Mouse (Mus musculus) forebrain, embryonic 15.5 days (tissue): ENCODE results near the gene Clstn1. TPM values are rescaled to one million over a fixed set of nuclear protein-coding genes. Genes with fewer than 3 reads are reported as not detected.

ENCODE experiments used
- ATAC-seq: fragments of 200-750 bp; cut with Nextera tagmentation; replicated peaks from 2 replicates; pipeline ENCODE4 v1.8.0; 2017; ENCODE audit warnings: mild to moderate bottlenecking, moderate TSS enrichment, moderate library complexity
- H3K27ac ChIP-seq: fragments of 300-500 bp; sonication (generic); replicated peaks from 2 replicates; pipeline ENCODE4 v1.5.1; 2015; ENCODE audit warnings: mild to moderate bottlenecking, inconsistent platforms
- H3K27me3 ChIP-seq: fragments of 300-500 bp; sonication (generic); 2 replicates; pipeline ENCODE4 v1.6.1; 2015; ENCODE audit warnings: inconsistent platforms
- H3K36me3 ChIP-seq: fragments of 300-500 bp; sonication (generic); 2 replicates; pipeline ENCODE4 v1.6.1; 2015; ENCODE audit warnings: mild to moderate bottlenecking, inconsistent platforms
- H3K4me1 ChIP-seq: fragments of 300-500 bp; sonication (generic); 2 replicates; pipeline ENCODE4 v1.6.1; 2015; ENCODE audit warnings: inconsistent platforms
- H3K4me2 ChIP-seq: fragments of 300-500 bp; sonication (generic); replicated peaks from 2 replicates; pipeline ENCODE4 v1.6.1; 2015; ENCODE audit warnings: mild to moderate bottlenecking, inconsistent platforms
- H3K4me3 ChIP-seq: fragments of 300-500 bp; sonication (generic); 2 replicates; pipeline ENCODE4 v1.5.1; 2015; ENCODE audit warnings: mild to moderate bottlenecking, inconsistent platforms
- H3K9ac ChIP-seq: fragments of 300-500 bp; sonication (generic); replicated peaks from 2 replicates; pipeline ENCODE4 v1.6.1; 2015; ENCODE audit warnings: mild to moderate bottlenecking, inconsistent platforms
- H3K9me3 ChIP-seq: fragments of 300-500 bp; sonication (generic); 2 replicates; pipeline ENCODE4 v1.6.1; 2016; ENCODE audit warnings: inconsistent platforms
- WGBS: fragments of 180-500 bp; shearing (Covaris S2); methylation state at CpG from one replicate; pipeline ENCODE4 v1.1.7; 2015; ENCODE audit warnings: mixed read lengths; 5-methylcytosine and 5-hydroxymethylcytosine counted together
- polyA plus RNA-seq: library from polyadenylated mRNA; unstranded; fragments of >200 nt; fragmentation: Nextera tagmentation; extraction: Ambion mirVana; gene quantifications from 2 replicates; pipeline ENCODE4 v1.2.1, GENCODE M21; 2015

Gene Clstn1
- 107 and 111 TPM in 2 replicates for polyA plus RNA-seq

DNA sequence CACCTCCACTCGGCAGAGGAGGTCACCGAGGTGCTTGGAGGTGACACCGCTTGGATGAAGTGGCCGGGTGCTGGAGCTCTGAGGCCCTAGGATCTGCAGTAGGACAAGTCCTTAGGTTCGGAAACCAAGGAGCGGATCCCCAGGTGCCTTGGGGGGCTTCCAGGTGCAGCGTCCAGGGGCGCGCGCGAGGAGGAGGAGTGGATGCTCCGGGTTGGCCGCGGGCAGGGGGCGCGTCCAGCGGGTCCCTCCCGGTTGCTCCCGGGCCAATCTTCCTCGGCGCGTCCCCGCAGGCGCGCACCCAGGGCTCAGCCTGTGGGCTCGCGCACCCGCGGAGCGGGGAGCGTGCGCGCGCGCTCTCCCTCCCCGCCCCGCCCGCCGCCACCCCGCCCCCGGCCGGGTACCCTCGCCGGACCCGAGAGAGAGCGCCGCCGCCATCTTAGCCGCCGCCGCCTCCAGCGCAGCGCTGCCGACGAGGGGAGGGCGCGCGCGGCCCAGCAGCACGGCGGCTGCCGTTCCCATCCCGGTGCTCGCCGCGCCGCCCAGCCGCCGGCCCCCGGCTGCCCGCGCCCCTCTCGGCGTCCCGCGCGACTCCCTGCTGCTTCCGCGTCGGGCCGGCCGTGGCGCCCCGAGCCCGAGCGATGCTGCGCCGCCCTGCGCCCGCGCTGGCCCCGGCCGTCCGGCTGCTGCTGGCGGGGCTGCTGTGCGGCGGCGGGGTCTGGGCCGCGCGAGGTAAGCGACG is at the start of gene Clstn1:
Gene Clstn1 (plus strand): TSS at position 425 of the 739 bp plus-strand sequence.
- Histone ChIP-seq H3K4me2 (peak within 1 kb of the TSS; percentile 99), H3K4me3 (peak within 1 kb of the TSS; percentile 90), H3K27me3 (no peaks in the 10 kb centered on the region), H3K27ac (peak within 1 kb of the TSS; percentile 75), H3K9me3 (no peaks in the 10 kb centered on the region), H3K4me1 (peaks cover 31% of the 10 kb centered on the region), H3K9ac (peak within 1 kb of the TSS; percentile 88), H3K36me3 (no peaks in the 10 kb centered on the region)
- peak; percentile 83 for ATAC-seq
- WGBS, result under 1% methylated on average over 73 of the region's 103 CpGs

GRCm38 (mm10) chr4:149539441-149539840 is 46.8 kb upstream of the Clstn1 start:
- H3K4me2 ChIP-seq, result no peak overlapping the region
- no peak overlapping the region for H3K4me3 ChIP-seq
- ATAC-seq, result no peak
- 85% methylated on average over 8 of the region's 8 CpGs for WGBS
- H3K27me3 ChIP-seq, result no peaks in the 10 kb centered on the region
- peaks cover 16% of the 10 kb centered on the region for H3K4me1 ChIP-seq
- H3K36me3 ChIP-seq, result no peaks in the 10 kb centered on the region
- H3K9me3 ChIP-seq, result no peaks in the 10 kb centered on the region
- no peak overlapping the region for H3K9ac ChIP-seq
- H3K27ac ChIP-seq, result no peak overlapping the region

GRCm38 (mm10) chr4:149541935-149542334 is 44.3 kb upstream of the Clstn1 start:
- ATAC-seq, result no peak
- no peak overlapping the region for H3K4me2 ChIP-seq
- no peak overlapping the region for H3K9ac ChIP-seq
- WGBS, result 50% methylated on average over 5 of the region's 5 CpGs
- H3K9me3 ChIP-seq, result no peaks in the 10 kb centered on the region
- H3K4me3 ChIP-seq, result no peak overlapping the region
- H3K36me3 ChIP-seq, result 0 out of 2 replicates have a peak, but pooled peaks cover 7% of the 10 kb centered on the region
- H3K27me3 ChIP-seq, result no peaks in the 10 kb centered on the region
- H3K4me1 ChIP-seq, result peaks cover 14% of the 10 kb centered on the region
- no peak overlapping the region for H3K27ac ChIP-seq

DNA sequence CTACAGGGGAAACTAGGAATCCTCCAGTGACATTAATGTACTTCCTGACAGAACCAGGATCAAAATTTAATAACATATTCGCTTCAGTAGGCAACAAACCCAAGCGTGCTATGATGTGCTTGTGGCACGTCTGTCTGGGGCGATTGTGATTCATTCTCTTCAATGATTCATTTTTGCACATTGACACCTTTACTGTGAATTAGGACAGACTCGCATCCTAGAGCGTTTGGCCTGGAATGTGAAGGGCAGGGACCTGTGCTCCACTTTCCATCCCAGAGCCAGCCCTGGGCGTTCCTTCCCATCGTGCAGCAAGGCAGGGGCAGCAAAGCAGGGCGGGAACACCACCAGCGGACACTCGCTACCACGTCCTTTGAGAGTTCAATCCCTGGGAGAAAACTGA is 43.8 kb upstream of the Clstn1 start:
- H3K4me3 ChIP-seq, result no peak overlapping the region
- ATAC-seq, result no peak
- H3K4me1 ChIP-seq, result peaks cover 14% of the 10 kb centered on the region
- 74% methylated on average over 12 of the region's 12 CpGs for WGBS
- H3K27me3 ChIP-seq, result no peaks in the 10 kb centered on the region
- H3K27ac ChIP-seq, result no peak overlapping the region
- H3K9ac ChIP-seq, result no peak overlapping the region
- H3K9me3 ChIP-seq, result no peaks in the 10 kb centered on the region
- 0 out of 2 replicates have a peak, but pooled peaks cover 7% of the 10 kb centered on the region for H3K36me3 ChIP-seq
- H3K4me2 ChIP-seq, result no peak overlapping the region

DNA sequence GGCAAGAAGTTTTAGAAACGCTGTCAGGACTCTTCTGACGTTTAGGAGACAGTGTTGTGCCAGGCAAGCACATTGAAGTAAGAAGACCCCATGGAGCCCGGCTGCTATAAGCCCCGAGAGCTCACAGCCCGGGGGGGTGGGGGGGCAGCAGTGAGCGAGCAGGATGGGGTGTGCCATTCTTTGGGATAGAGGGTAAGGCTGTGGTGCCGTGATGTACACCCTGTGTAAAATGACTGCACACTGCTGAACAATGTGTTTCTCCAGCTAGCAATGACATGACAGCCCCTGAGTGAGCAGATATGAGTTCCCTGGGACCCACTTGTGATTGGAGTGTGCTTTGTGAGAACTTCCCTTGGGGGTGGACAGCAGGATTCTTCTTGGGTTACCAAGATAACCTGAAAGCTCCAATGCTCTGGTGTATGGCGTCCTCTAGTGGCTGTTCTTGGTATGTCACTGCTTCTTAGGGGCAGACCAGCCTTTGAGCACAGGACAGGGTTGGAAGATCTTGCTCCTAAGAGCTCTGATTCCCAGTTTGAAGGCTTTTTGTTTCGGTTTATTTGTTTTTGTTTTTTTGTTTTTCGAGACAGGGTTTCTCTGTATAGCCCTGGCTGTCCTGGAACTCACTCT is 43.2 kb upstream of the Clstn1 start:
- Histone ChIP-seq H3K4me2 (no peak overlapping the region), H3K9ac (no peak overlapping the region), H3K4me3 (no peak overlapping the region), H3K9me3 (no peaks in the 10 kb centered on the region), H3K27me3 (no peaks in the 10 kb centered on the region), H3K27ac (no peak overlapping the region), H3K36me3 (0 out of 2 replicates have a peak, but pooled peaks cover 7% of the 10 kb centered on the region), H3K4me1 (peaks cover 14% of the 10 kb centered on the region)
- 38% methylated on average over 10 of the region's 10 CpGs for WGBS
- ATAC-seq, result no peak

DNA sequence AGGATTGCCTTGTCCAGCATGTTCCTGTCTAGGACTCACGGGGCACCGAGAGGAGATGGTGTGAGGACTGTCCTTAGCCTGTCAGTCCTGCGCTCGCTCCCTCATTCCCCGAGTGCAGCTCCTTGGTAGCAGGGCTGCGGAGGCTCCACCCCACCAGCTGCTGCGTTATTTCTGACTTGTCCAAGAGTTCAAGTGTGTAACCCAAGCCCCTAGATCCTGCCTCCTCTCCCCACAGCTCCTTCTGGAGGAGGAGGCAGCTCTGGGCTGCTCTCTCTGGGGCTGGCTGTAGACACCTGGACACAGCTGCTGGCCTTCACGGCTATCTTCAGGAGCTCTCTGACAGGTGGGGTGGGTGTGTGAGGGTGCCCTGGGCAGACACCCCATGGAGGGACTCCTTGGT is 41.4 kb upstream of the Clstn1 start:
- no peaks in the 10 kb centered on the region for H3K27me3 ChIP-seq
- 90% methylated on average over 8 of the region's 8 CpGs for WGBS
- H3K4me3 ChIP-seq, result no peak overlapping the region
- H3K36me3 ChIP-seq, result 0 out of 2 replicates have a peak, but pooled peaks cover 9% of the 10 kb centered on the region
- H3K9ac ChIP-seq, result no peak overlapping the region
- H3K4me2 ChIP-seq, result no peak overlapping the region
- peaks cover 8% of the 10 kb centered on the region for H3K4me1 ChIP-seq
- H3K27ac ChIP-seq, result no peak overlapping the region
- no peak for ATAC-seq
- no peaks in the 10 kb centered on the region for H3K9me3 ChIP-seq

DNA sequence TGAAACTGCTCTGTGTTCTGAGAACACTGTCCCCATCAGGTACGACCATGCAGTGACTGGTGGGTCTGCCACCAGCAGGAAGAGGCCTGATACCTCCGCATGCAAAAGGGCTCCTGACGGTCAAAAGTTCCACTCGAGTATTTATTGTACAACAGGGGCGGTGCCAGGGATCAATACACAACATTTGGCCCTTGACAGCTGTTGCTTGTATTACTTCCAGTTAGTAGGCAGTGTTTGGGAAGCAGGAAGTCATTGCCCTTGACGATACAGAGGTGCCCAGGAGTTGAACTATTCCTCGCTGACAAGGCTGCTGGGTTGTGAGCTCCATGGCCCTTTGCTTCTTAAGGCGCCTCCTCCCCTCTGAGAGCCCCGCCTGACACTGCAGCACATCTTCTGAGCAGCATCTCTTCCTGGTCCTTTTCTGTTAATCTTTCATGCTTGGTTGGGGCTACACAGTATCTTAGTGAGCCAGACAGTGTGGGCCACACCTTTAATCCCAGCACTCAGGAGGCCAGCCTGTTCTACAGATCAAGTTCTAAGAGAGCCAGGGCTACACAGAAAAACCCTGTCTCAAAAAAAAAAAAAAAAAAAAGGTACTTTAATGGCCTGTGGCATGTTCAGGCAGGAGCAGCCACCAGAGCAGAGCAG is 39.3 kb upstream of the Clstn1 start:
- H3K4me1 ChIP-seq, result peaks cover 4% of the 10 kb centered on the region
- ATAC-seq, result no peak
- no peak overlapping the region for H3K27ac ChIP-seq
- H3K4me2 ChIP-seq, result no peak overlapping the region
- WGBS, result 87% methylated on average over 9 of the region's 9 CpGs
- no peaks in the 10 kb centered on the region for H3K9me3 ChIP-seq
- no peak overlapping the region for H3K4me3 ChIP-seq
- no peaks in the 10 kb centered on the region for H3K27me3 ChIP-seq
- 0 out of 2 replicates have a peak, but pooled peaks cover 9% of the 10 kb centered on the region for H3K36me3 ChIP-seq
- H3K9ac ChIP-seq, result no peak overlapping the region

DNA sequence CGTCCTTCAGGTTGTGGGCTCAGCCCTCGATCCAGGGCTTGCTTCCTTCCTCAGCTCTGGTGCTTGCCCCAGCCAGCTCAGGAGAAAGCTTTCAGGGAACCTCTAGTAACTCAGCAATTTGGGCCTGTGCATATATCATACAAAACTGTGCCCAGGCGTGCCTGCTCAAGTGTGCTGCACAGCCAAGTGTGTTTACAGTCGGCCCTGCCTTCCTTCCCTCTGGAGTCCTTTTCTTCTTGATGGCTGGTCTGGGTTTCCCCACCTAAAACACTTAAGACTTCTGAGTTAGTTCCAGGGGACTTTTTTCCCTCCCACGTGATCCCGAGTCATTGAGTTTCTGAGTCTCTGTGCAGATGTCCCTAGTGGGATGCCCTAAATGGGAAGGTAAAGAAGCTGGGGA is 38.7 kb upstream of the Clstn1 start:
- Histone ChIP-seq H3K9me3 (no peaks in the 10 kb centered on the region), H3K4me2 (no peak overlapping the region)

DNA sequence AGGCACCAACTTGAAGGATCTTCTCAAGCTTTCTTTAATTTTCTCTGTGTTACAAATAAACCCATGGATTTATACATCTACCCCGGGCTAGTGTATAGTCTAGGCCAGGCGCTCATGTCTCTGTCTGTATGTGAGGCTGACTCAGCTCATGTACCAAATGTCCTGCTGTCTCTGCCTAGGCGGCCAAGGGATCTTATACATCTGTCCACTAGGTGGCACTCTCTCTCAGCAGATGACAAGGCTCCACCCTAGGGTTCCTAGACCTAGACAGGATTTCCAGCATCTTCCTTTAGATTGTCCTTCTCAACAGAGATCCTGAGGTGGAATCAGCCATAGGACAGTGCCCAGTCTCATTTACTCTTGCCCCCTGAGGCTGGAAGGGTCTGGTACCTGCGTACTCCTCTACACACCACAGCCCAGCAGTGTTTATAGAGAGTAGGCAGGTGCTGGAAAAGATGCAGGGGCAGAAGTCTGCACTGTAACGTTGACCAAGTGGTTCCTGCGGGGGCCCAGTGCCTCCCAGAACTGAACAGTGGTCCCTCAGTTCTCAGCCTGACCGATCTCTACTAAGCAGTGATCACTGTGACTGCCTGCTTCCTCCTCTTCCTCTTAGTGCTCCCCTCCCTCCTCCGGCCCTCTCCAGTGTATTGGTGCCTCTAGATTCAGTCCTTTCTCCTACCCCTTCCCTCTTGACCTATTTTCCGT is 36.9 kb upstream of the Clstn1 start:
- H3K27me3 ChIP-seq, result no peaks in the 10 kb centered on the region
- peak; percentile 90 for ATAC-seq
- H3K4me3 ChIP-seq, result no peak overlapping the region
- H3K27ac ChIP-seq, result 0 out of 2 replicates have a peak overlapping the region, but pooled peaks have one; percentile 7
- H3K4me1 ChIP-seq, result no peaks in the 10 kb centered on the region
- no peak overlapping the region for H3K9ac ChIP-seq
- 68% methylated on average over 9 of the region's 9 CpGs for WGBS
- H3K9me3 ChIP-seq, result no peaks in the 10 kb centered on the region
- H3K36me3 ChIP-seq, result 0 out of 2 replicates have a peak, but pooled peaks cover 9% of the 10 kb centered on the region
- no peak overlapping the region for H3K4me2 ChIP-seq

More for the DNA sequence above, 38.7 kb upstream of the Clstn1 start:
- Histone ChIP-seq H3K27ac (no peak overlapping the region), H3K4me3 (no peak overlapping the region), H3K9ac (no peak overlapping the region), H3K36me3 (0 out of 2 replicates have a peak, but pooled peaks cover 9% of the 10 kb centered on the region), H3K4me1 (peaks cover 2% of the 10 kb centered on the region; the same call in 1 of the 2 replicates), H3K27me3 (no peaks in the 10 kb centered on the region)
- no peak for ATAC-seq
- 84% methylated on average over 6 of the region's 6 CpGs for WGBS

DNA sequence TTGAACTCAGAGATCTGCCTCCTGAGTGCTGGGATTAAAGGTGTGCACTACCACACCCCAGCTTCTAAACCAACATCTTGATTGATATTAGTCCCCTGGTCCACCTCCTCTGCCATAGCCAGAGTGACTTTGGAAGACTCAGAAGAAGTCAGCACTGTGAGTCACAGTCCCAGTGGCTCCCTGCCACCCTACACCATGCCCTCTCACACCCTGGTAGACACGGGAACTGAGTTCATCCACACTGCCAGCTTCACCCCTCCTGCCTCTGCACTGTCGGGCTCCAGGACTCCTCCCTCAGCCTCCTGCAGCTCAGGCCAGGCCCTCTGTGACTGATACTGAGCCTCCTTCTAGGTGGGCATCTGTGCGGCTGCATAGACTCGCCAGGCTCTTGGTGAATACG is 35.4 kb upstream of the Clstn1 start:
- H3K27ac ChIP-seq, result no peak overlapping the region
- no peak overlapping the region for H3K9ac ChIP-seq
- no peak for ATAC-seq
- 80% methylated on average over 5 of the region's 5 CpGs for WGBS
- no peaks in the 10 kb centered on the region for H3K9me3 ChIP-seq
- no peak overlapping the region for H3K4me3 ChIP-seq
- H3K27me3 ChIP-seq, result no peaks in the 10 kb centered on the region
- no peaks in the 10 kb centered on the region for H3K4me1 ChIP-seq
- 0 out of 2 replicates have a peak, but pooled peaks cover 8% of the 10 kb centered on the region for H3K36me3 ChIP-seq
- no peak overlapping the region for H3K4me2 ChIP-seq

DNA sequence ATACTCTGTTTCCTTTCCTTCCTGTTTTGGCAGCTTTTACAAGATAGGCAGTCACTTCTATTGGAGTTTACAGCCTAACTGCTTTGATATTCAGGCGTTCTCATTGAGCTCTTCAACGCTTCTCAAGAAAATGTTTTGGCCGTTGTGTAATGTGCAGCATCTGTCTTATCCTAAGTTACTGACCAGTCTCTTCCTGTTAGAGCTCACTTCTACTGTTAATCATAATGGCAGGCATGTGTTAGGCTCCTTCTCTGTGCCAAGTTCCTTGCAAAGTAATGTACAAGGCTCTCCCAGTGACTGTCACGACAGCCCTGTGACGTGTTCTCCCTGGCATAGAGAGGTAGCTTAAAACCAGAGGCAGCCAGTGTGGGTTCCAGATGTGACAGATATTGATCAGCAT is 34.6 kb upstream of the Clstn1 start:
- Histone ChIP-seq H3K9ac (no peak overlapping the region), H3K36me3 (0 out of 2 replicates have a peak, but pooled peaks cover 2% of the 10 kb centered on the region), H3K27ac (no peak overlapping the region), H3K9me3 (no peaks in the 10 kb centered on the region), H3K4me1 (no peaks in the 10 kb centered on the region), H3K27me3 (no peaks in the 10 kb centered on the region), H3K4me3 (no peak overlapping the region), H3K4me2 (no peak overlapping the region)
- no peak for ATAC-seq
- 92% methylated on average over 5 of the region's 5 CpGs for WGBS
